Mouse (Mus musculus) liver, adult 2 months (tissue): Measurements from ENCODE around the gene Mag.

Experiments used
- CTCF ChIP-seq: fragments of 200-500 bp; IDR thresholded peaks from 2 replicates; pipeline ENCODE4 v1.5.1; 2011; ENCODE audit warnings: low read depth, low read length, control low read depth
- POLR2A ChIP-seq: fragments of 200-500 bp; IDR thresholded peaks from 2 replicates; pipeline ENCODE4 v1.6.1; 2011; ENCODE audit warnings: low read length, control low read depth; ENCODE audit not compliant: insufficient read depth; ENCODE audit errors: extremely low read depth

DNA sequence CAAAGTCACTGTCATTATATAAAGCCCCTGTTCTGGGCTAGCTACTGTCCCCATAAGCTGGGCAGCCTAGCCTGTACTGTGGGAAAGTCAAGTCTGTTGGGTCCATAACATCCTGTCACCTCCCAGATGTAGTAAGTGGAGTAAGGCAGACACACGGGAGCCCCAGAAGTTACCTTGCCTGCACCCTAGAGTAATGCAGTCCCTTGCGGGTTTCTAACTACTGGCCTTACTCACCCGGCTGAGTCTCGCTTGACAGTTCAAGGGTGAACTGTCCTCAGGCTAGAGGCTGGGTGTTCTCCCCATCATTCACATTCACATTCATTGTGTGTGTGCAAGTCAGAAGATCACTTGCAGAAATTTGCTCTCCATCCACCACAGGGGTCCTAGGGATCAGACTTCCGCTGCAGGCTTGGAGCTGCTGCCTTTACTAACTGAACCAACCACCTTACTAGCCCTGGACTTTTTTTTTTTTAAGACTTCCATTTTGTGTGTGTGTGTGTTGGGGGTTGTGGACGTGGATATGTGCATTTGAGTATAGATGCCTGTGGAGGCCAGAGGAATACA lies 45.2 kb upstream of the Mag start:
- TF ChIP-seq POLR2A (no peak), CTCF (no peak)
